Mouse (Mus musculus): Measurements from ENCODE around the gene Emilin1. TPM values are rescaled to one million over a fixed set of nuclear protein-coding genes. Genes with fewer than 3 reads are reported as not detected.

Emilin1 gene
- polyA plus RNA-seq (2014; fragmentation: Illumina TruSeq; extraction: RNeasy Lipid Tissue Mini Kit (QIAGEN cat#74804); ENCODE audit: low read depth, low replicate concordance), result 31.7 TPM

DNA sequence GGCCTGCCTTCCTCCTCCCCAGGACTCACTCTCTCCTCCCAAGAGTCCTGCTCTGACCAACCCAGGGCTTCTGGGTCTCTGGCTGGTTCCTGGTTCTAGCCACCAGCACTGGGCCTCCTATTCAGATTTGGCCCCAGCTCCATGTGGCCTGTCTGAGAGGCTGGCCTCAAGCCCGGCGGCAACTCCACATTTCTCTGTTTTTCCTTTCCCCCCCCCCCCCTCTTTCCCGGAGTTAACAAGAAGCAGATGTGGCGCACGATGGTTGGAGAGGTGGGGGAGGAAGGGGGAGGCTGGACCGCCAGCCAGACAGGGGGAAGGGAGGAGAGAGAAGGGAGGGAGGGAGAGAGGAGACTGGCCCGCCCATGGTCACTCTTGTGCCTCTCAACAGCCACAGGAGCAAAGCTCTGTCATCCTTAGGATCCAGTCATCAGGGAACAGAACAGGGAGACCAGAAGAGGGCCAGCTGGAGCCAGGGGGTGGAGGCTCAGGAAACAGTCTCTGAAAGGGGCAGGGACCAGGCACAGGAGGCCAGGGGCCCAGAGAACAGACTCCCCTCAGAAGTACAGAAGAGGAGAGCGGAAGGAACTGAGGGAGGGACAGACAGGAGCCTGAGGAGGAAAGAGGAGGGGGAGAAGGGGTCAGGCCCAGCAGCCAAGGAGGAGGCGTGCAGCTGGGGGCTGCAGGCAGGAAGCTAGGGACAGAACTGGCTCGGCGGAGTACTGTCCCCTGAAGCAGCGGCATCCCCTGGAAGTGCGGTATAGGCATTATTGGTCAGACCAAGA, at the start of gene Emilin1:
Emilin1 (plus strand) TSS at position 343 of the 782 bp plus-strand sequence.

DNA sequence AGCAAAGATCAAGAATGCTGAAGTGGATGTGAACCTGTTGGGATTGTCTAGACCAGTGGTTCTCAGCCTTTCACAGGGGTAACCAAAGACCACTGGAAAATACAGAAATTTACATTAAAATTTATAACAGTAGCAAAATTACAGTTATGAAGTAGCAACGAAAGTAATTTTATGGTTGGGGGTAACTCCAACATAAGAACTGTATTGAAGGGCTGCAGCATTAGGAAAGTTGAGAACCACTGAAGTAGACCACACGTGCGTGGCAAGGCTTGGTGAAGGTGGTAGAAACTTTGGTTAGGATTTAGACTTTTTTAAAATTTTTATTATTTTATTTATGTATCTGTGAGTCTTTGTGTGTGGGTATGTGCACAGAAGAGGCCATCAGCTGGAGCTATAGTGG, 45.5 kb upstream of the Emilin1 start, which contains the start of gene Tmem214:
Tmem214 (plus strand) TSS at position 301 of the 400 bp plus-strand sequence.

GRCm38 (mm10) chr5:30888337-30889087, 24.7 kb upstream of the Emilin1 start, which contains the start of gene Agbl5:
Gene Agbl5, plus strand, starts transcription at chr5:30888694.

DNA sequence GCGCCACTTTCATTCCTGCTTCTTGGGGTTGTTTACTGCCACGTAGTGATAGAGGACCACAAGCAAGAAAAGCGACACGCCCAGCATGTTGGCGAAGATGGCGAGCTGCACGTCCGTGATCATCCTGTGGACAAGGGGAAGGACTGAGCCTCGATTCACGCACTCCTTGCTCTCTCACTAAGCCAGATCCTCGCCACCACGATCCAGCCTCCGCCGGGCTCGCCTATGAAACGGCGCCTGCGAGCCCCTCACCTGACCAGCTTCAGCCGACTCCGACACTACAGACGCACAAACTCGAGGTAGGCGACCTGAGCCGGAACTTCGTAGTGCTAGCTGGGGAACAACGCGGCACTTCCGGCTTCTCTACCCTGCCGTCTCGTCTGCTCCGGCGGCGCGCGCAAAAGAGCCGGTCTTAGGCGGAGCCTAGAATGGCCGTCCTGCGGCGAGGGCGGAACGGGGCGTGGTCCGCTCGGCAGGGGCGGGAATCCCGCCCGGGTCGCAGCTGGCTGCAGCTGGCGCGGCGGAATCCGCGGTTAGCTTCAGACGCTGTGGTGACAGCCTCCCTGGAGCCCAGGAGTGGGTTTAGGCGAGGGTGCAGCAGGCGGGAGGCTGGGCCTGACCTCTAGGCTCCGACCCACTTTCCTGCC, 5.7 kb upstream of the Emilin1 start, which contains the start of gene Ost4:
Ost4 (minus strand) TSS at position 376 of the 647 bp plus-strand sequence.

GRCm38 (mm10) chr5:30921256-30922033, 8.2 kb downstream of the Emilin1 start, which contains the start of gene Khk:
Gene Khk, plus strand, starts transcription at chr5:30921431.

DNA sequence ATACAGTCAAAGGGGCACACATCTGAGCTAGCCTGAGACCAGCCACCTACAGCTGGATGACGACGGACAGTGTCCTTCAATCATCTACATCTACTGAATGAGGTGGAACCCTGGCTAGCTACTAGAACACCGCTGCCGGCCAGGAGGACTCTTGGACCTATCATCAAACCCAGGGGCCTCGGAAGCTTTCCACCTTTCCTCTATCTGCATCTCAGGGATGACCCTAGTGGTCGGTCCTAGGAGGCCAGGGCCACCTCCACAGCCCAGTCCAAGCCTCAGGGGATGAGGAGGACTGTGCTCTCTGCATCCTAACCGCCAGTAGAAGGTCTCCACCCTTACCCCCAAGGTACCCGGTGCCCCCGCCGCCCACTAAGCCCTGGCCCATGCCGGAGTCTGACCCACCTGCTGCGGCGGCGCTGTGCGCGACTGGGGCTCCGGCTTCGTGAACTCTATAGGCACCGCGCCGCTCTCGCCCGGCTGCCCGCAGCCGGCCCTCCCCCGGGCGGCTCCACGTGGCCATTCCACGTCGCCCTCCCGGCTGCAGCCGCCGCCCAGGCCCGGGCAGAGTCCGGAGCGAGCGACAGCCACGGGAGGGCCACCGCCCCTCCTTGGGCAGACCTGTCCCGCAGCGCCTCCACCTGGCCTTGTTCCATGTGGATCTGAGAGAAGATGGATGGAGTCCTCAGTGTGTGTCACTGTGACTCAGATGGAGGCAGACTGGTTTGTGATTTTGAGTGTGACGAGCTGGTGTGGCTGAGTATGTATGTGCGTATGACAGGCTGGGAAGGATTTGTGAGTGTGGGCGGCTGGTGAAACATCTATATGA, 32.0 kb downstream of the Emilin1 start, which contains the start of gene Cgref1:
Cgref1 (minus strand) TSS at position 636 of the 826 bp plus-strand sequence.

GRCm38 (mm10) chr5:30959966-30960501, 46.8 kb downstream of the Emilin1 start, which contains the start of gene Preb:
Gene Preb, minus strand, starts transcription at chr5:30960361.

GRCm38 (mm10) chr5:30968416-30968815, 55.2 kb downstream of the Emilin1 start, which contains the start of gene Tcf23:
Gene Tcf23, plus strand, starts transcription at chr5:30968662.

Other genes starting within 250 kb of the Emilin1 start
- 7.2 TPM for gene Cenpa, start 246.6 kb upstream of the Emilin1 start, polyA plus RNA-seq (2014; fragmentation: Illumina TruSeq; extraction: RNeasy Lipid Tissue Mini Kit (QIAGEN cat#74804); ENCODE audit: low read depth, low replicate concordance)
- 1.2 TPM for gene Dpysl5, start 201.8 kb upstream of the Emilin1 start, polyA plus RNA-seq (2014; fragmentation: Illumina TruSeq; extraction: RNeasy Lipid Tissue Mini Kit (QIAGEN cat#74804); ENCODE audit: low read depth, low replicate concordance)
- 29.3 TPM for gene Mapre3, start 98.8 kb upstream of the Emilin1 start, polyA plus RNA-seq (2014; fragmentation: Illumina TruSeq; extraction: RNeasy Lipid Tissue Mini Kit (QIAGEN cat#74804); ENCODE audit: low read depth, low replicate concordance)
- gene Tmem214, start 45.4 kb upstream of the Emilin1 start, polyA plus RNA-seq (2014; fragmentation: Illumina TruSeq; extraction: RNeasy Lipid Tissue Mini Kit (QIAGEN cat#74804); ENCODE audit: low read depth, low replicate concordance), result 63.2 TPM
- gene Agbl5, start 24.7 kb upstream of the Emilin1 start, polyA plus RNA-seq (2014; fragmentation: Illumina TruSeq; extraction: RNeasy Lipid Tissue Mini Kit (QIAGEN cat#74804); ENCODE audit: low read depth, low replicate concordance), result 24.3 TPM
- 382 TPM for gene Ost4, start 5.6 kb upstream of the Emilin1 start, polyA plus RNA-seq (2014; fragmentation: Illumina TruSeq; extraction: RNeasy Lipid Tissue Mini Kit (QIAGEN cat#74804); ENCODE audit: low read depth, low replicate concordance)
- 53.3 TPM for gene Khk, start 8.0 kb downstream of the Emilin1 start, polyA plus RNA-seq (2014; fragmentation: Illumina TruSeq; extraction: RNeasy Lipid Tissue Mini Kit (QIAGEN cat#74804); ENCODE audit: low read depth, low replicate concordance)
- 1.9 TPM for gene Cgref1, start 32.2 kb downstream of the Emilin1 start, polyA plus RNA-seq (2014; fragmentation: Illumina TruSeq; extraction: RNeasy Lipid Tissue Mini Kit (QIAGEN cat#74804); ENCODE audit: low read depth, low replicate concordance)
- 157 TPM for gene Preb, start 47.0 kb downstream of the Emilin1 start, polyA plus RNA-seq (2014; fragmentation: Illumina TruSeq; extraction: RNeasy Lipid Tissue Mini Kit (QIAGEN cat#74804); ENCODE audit: low read depth, low replicate concordance)
- 4.2 TPM for gene Tcf23, start 55.3 kb downstream of the Emilin1 start, polyA plus RNA-seq (2014; fragmentation: Illumina TruSeq; extraction: RNeasy Lipid Tissue Mini Kit (QIAGEN cat#74804); ENCODE audit: low read depth, low replicate concordance)
- gene Atraid, start 134.9 kb downstream of the Emilin1 start, polyA plus RNA-seq (2014; fragmentation: Illumina TruSeq; extraction: RNeasy Lipid Tissue Mini Kit (QIAGEN cat#74804); ENCODE audit: low read depth, low replicate concordance), result 188 TPM
- 17.8 TPM for gene Slc5a6, start 135.5 kb downstream of the Emilin1 start, polyA plus RNA-seq (2014; fragmentation: Illumina TruSeq; extraction: RNeasy Lipid Tissue Mini Kit (QIAGEN cat#74804); ENCODE audit: low read depth, low replicate concordance)
- 109 TPM for gene Cad, start 141.4 kb downstream of the Emilin1 start, polyA plus RNA-seq (2014; fragmentation: Illumina TruSeq; extraction: RNeasy Lipid Tissue Mini Kit (QIAGEN cat#74804); ENCODE audit: low read depth, low replicate concordance)
- 2.3 TPM for gene Dnajc5g, start 192.9 kb downstream of the Emilin1 start, polyA plus RNA-seq (2014; fragmentation: Illumina TruSeq; extraction: RNeasy Lipid Tissue Mini Kit (QIAGEN cat#74804); ENCODE audit: low read depth, low replicate concordance)
- 8.9 TPM for gene Slc30a3, start 194.8 kb downstream of the Emilin1 start, polyA plus RNA-seq (2014; fragmentation: Illumina TruSeq; extraction: RNeasy Lipid Tissue Mini Kit (QIAGEN cat#74804); ENCODE audit: low read depth, low replicate concordance)
- not detected for gene Trim54, start 203.3 kb downstream of the Emilin1 start, polyA plus RNA-seq (2014; fragmentation: Illumina TruSeq; extraction: RNeasy Lipid Tissue Mini Kit (QIAGEN cat#74804); ENCODE audit: low read depth, low replicate concordance)
- gene Ucn, start 225.4 kb downstream of the Emilin1 start, polyA plus RNA-seq (2014; fragmentation: Illumina TruSeq; extraction: RNeasy Lipid Tissue Mini Kit (QIAGEN cat#74804); ENCODE audit: low read depth, low replicate concordance), result not detected
- 65.2 TPM for gene Mpv17, start 240.8 kb downstream of the Emilin1 start, polyA plus RNA-seq (2014; fragmentation: Illumina TruSeq; extraction: RNeasy Lipid Tissue Mini Kit (QIAGEN cat#74804); ENCODE audit: low read depth, low replicate concordance)

Measured in adipose tissue, adult 10 weeks (tissue).